Mouse (Mus musculus): Measurements from ENCODE around the gene Stpg3. TPM values are rescaled to one million over a fixed set of nuclear protein-coding genes. Genes with fewer than 3 reads are reported as not detected.
"Not testable (repeated sequence)": the region's sequence is repeated elsewhere in the genome, so short reads cannot be mapped to it uniquely, and the experiment has no call there.

Stpg3 gene
- not detected in 2 replicates for polyA plus RNA-seq (2014; fragmentation: Nextera tagmentation; extraction: Ambion mirVana)

DNA sequence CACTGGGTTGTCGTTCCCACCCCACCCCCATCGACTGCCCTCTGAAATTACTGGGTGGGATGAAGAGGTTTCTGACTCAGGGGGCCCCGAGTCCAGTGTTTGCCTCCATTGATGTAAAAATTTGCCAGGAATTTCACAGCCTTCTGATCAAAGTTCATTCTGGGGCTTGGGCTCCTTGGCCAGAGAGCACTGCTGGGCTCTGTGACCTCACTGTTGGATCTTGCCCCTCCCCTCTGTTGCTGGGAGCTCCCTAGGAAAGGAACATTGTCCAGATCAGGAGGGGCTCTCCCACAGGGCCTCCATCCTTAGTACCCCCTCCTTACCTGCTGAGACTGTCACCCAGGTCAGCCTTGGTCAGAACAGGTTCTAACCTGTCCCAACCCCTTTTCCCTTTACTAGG is at the start of gene Stpg3:
TSS of gene Stpg3 (minus strand) at position 194 of the 400 bp plus-strand sequence.
- no peak for ATAC-seq (ENCODE audit: insufficient number of reproducible peaks, insufficient read depth, low FRiP score, low read depth)
- WGBS: 54% methylated on average over 3 of the region's 3 CpGs
- H3K4me3 ChIP-seq (ENCODE audit: control insufficient read depth in 1 of 2, insufficient read depth in 1 of 2, low read depth in 1 of 2, low read length in 2 of 2): no peak within 1 kb of the TSS
- 0 out of 2 replicates have a peak, but pooled peaks cover 3% of the 10 kb centered on the region for H3K27me3 ChIP-seq (ENCODE audit: control insufficient read depth, insufficient read depth, low read length)
- H3K36me3 ChIP-seq (ENCODE audit: control insufficient read depth, insufficient read depth, low read length): peaks cover 5% of the 10 kb centered on the region
- H3K4me1 ChIP-seq (ENCODE audit: control insufficient read depth in 2 of 2, insufficient read depth in 2 of 2, low read length in 2 of 2): peaks cover 5 to 10% of the 10 kb centered on the region in 2 experiments
- H3K4me2 ChIP-seq (ENCODE audit: low read length): no peak within 1 kb of the TSS
- H3K27ac ChIP-seq (replicated peaks in 1 of 2; ENCODE audit: control insufficient read depth in 1 of 2, insufficient read depth in 1 of 2, low read depth in 2 of 2, low read length in 2 of 2): no peak within 1 kb of the TSS
- no peaks in the 10 kb centered on the region for H3K9me3 ChIP-seq (ENCODE audit: control insufficient read depth, low read length)
- no peak within 1 kb of the TSS for H3K9ac ChIP-seq (ENCODE audit: low read length)

DNA sequence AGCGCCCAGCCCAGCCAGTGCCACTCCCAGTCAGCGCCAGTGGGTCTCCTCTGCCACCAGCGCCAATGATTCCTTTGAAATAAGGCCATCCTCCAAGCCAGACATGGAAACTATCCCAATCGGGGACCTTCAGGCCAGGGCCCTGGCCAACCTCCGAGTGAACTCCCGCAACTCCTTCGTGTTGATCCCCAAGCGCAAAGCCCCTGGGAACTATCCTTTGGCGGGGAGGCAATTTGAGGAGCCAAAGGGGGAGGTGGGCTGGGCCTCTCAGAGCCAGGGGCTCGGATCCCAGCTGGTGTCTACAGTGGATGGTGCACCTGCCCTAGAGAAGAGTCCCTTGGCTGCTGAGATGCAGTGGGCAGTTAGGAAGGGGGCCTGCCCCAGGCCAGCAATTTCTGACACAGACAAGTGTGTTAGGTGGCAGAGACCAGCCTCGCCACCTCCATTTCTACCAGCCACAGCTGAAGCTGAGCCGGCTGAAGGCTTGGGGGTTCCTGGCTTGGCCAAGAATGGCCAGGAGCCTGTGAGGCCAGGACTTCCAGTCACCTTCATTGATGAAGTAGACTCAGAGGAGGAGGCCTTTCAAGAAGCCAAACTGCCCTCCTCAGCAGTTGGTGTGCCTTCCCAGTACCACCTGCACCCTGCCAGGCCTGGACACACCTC is 49.3 kb upstream of the Stpg3 start:
- Histone ChIP-seq H3K4me3 (ENCODE audit: control insufficient read depth in 1 of 2, insufficient read depth in 1 of 2, low read depth in 1 of 2, low read length in 2 of 2) (peak overlapping the region; percentile 62 to 70), H3K27ac (replicated peaks in 1 of 2; ENCODE audit: control insufficient read depth in 1 of 2, insufficient read depth in 1 of 2, low read depth in 2 of 2, low read length in 2 of 2) (no peak overlapping the region), H3K9me3 (ENCODE audit: control insufficient read depth, low read length) (no peaks in the 10 kb centered on the region), H3K9ac (ENCODE audit: low read length) (peak overlapping the region; percentile 72), H3K36me3 (ENCODE audit: control insufficient read depth, insufficient read depth, low read length) (peaks cover 8% of the 10 kb centered on the region; the same call in 1 of the 2 replicates), H3K4me2 (ENCODE audit: low read length) (peak overlapping the region; percentile 97), H3K27me3 (ENCODE audit: control insufficient read depth, insufficient read depth, low read length) (peaks cover 8% of the 10 kb centered on the region), H3K4me1 (ENCODE audit: control insufficient read depth in 2 of 2, insufficient read depth in 2 of 2, low read length in 2 of 2) (peaks cover 26 to 33% of the 10 kb centered on the region in 2 experiments)
- 24% methylated on average over 12 of the region's 12 CpGs for WGBS
- ATAC-seq (ENCODE audit: insufficient number of reproducible peaks, insufficient read depth, low FRiP score, low read depth): no peak

DNA sequence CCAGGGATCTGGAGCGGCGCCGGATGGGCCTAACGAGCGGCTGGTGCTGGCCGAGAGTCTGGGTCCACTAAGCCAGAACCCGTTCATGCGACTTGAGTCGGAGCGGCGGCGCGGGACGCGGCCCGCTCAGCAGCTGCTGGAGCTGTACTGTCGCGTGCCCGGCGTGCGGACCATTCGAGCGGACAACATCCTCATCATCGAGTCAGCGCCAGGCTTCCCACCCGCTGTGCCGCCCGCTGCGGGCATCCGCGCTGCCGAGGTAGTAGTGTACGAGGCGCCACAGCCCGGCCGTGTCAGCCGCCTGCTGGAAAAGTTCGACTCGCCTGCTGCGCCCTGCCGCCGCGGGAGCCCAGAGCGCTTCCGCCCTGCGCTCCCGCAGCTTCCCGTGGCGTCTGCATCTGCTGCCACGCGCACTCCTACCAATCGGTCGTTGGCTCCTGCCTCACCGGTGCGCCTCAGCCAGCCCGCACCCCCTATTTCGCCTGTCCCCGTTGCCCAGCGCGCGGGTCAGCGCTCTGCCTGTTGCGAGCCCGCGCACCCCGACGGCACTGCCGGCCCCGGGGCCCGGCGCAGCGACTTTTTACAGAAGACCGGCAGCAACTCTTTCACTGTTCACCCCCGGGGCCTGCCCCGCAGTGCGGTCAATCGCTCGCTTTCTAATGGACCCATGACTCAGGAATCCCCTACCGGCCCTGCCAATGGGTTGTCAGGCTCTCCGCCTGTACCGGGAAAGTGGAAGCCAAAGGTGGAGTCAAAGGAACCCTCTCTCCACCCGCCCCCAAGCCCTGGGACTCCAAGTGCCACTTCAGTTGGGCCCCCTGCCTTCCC is 48.6 kb upstream of the Stpg3 start:
- Histone ChIP-seq H3K4me1 (ENCODE audit: control insufficient read depth in 2 of 2, insufficient read depth in 2 of 2, low read length in 2 of 2) (peaks cover 26 to 33% of the 10 kb centered on the region in 2 experiments), H3K4me3 (ENCODE audit: control insufficient read depth in 1 of 2, insufficient read depth in 1 of 2, low read depth in 1 of 2, low read length in 2 of 2) (peak overlapping the region; percentile 62 to 70), H3K27me3 (ENCODE audit: control insufficient read depth, insufficient read depth, low read length) (peaks cover 8% of the 10 kb centered on the region), H3K36me3 (ENCODE audit: control insufficient read depth, insufficient read depth, low read length) (0 out of 2 replicates have a peak, but pooled peaks cover under 1% of the 10 kb centered on the region), H3K9me3 (ENCODE audit: control insufficient read depth, low read length) (no peaks in the 10 kb centered on the region), H3K27ac (replicated peaks in 1 of 2; ENCODE audit: control insufficient read depth in 1 of 2, insufficient read depth in 1 of 2, low read depth in 2 of 2, low read length in 2 of 2) (no peak overlapping the region), H3K9ac (ENCODE audit: low read length) (peak overlapping the region; percentile 72), H3K4me2 (ENCODE audit: low read length) (peak overlapping the region; percentile 97)
- 0 out of 2 replicates have a peak, but pooled peaks have one; percentile 10 for ATAC-seq (ENCODE audit: insufficient number of reproducible peaks, insufficient read depth, low FRiP score, low read depth)
- under 1% methylated on average over 82 of the region's 82 CpGs for WGBS

DNA sequence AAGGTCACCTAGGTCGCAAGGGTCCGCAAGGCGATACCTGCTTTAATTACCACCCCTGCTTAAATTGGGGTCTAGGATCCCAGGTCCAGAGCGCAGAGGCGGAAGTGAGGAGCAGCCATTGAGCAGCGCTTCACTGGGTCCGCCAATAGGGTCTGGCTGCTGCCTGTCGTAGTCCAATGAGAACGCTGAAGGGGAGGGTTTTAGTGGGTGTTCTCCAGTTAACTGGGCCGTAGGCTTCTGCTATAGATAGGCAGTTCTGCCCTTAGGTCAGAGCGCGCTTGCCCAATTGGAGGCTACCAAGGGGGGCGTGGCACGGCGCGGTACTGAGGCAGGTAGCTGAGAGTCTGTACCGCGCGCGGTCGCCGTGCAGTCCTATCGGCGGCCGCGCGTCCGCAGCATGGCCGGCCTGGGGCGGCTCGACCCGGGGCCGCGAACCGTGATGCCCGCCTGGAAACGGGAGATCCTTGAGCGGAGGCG is 47.9 kb upstream of the Stpg3 start, which contains the start of gene Tprn:
TSS of gene Tprn (plus strand) at position 328 of the 477 bp plus-strand sequence.
- Histone ChIP-seq H3K9me3 (ENCODE audit: control insufficient read depth, low read length) (no peaks in the 10 kb centered on the region), H3K27me3 (ENCODE audit: control insufficient read depth, insufficient read depth, low read length) (peaks cover 8% of the 10 kb centered on the region), H3K4me2 (ENCODE audit: low read length) (peak within 1 kb of the TSS; percentile 97), H3K9ac (ENCODE audit: low read length) (peak within 1 kb of the TSS; percentile 72), H3K27ac (replicated peaks in 1 of 2; ENCODE audit: control insufficient read depth in 1 of 2, insufficient read depth in 1 of 2, low read depth in 2 of 2, low read length in 2 of 2) (0 out of 4 replicates have a peak within 1 kb of the TSS, but pooled peaks of 1 of the 2 experiments have one; percentile 24), H3K4me3 (ENCODE audit: control insufficient read depth in 1 of 2, insufficient read depth in 1 of 2, low read depth in 1 of 2, low read length in 2 of 2) (peak within 1 kb of the TSS; percentile 62 to 70), H3K36me3 (ENCODE audit: control insufficient read depth, insufficient read depth, low read length) (no peaks in the 10 kb centered on the region), H3K4me1 (ENCODE audit: control insufficient read depth in 2 of 2, insufficient read depth in 2 of 2, low read length in 2 of 2) (peaks cover 25 to 32% of the 10 kb centered on the region in 2 experiments)
- WGBS: under 1% methylated on average over 38 of the region's 39 CpGs
- peak; percentile 96 for ATAC-seq (ENCODE audit: insufficient number of reproducible peaks, insufficient read depth, low FRiP score, low read depth)

DNA sequence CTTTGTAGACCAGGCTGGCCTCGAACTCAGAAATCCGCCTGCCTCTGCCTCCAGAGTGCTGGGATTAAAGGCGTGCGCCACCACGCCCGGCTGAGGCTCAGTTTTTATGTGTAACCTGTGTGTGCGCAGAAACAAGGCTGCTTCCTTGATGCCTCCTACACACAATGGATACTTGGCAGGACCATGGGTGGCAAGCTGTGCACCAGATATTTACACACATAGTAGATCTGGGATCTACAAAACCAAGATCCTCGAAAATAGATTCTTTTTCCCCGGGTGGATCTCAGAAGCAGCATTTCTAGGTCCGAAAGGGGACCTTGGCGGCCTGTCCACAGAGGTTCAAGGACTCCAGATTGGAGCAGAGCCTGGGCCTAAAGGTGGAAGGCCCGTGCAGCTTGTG is 47.4 kb upstream of the Stpg3 start:
- Histone ChIP-seq H3K27ac (replicated peaks in 1 of 2; ENCODE audit: control insufficient read depth in 1 of 2, insufficient read depth in 1 of 2, low read depth in 2 of 2, low read length in 2 of 2) (0 out of 4 replicates have a peak overlapping the region, but pooled peaks of 1 of the 2 experiments have one; percentile 24), H3K4me1 (ENCODE audit: control insufficient read depth in 2 of 2, insufficient read depth in 2 of 2, low read length in 2 of 2) (peaks cover 21 to 27% of the 10 kb centered on the region in 2 experiments), H3K9me3 (ENCODE audit: control insufficient read depth, low read length) (no peaks in the 10 kb centered on the region), H3K9ac (ENCODE audit: low read length) (peak overlapping the region; percentile 60), H3K27me3 (ENCODE audit: control insufficient read depth, insufficient read depth, low read length) (peaks cover 8% of the 10 kb centered on the region), H3K36me3 (ENCODE audit: control insufficient read depth, insufficient read depth, low read length) (no peaks in the 10 kb centered on the region), H3K4me3 (ENCODE audit: control insufficient read depth in 1 of 2, insufficient read depth in 1 of 2, low read depth in 1 of 2, low read length in 2 of 2) (peak overlapping the region; percentile 38 to 70), H3K4me2 (ENCODE audit: low read length) (peak overlapping the region; percentile 97)
- WGBS: 42% methylated on average over 12 of the region's 12 CpGs
- ATAC-seq (ENCODE audit: insufficient number of reproducible peaks, insufficient read depth, low FRiP score, low read depth): no peak; the same call in 1 of the 2 replicates

DNA sequence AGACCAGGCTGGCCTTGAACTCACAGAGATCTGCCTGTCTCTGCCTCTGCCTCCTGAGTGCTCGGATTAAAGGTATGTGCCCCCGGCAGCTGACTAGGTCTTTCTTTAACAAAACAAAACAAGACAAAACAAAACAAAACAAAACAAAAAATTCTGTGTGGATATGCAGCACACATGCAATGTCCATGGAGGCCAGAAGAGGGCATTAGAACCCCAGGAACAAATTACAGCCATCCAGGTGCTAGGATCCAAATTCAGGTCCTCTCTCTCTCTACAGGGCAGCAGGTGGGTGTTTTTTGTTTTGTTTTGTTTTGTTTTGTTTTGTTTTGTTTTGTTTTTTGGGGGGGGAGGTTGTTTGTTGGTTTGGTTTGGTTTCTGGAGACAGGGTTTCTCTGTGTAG is 44.5 kb upstream of the Stpg3 start:
- Histone ChIP-seq H3K27ac (replicated peaks in 1 of 2; ENCODE audit: control insufficient read depth in 1 of 2, insufficient read depth in 1 of 2, low read depth in 2 of 2, low read length in 2 of 2) (no peak overlapping the region), H3K4me1 (ENCODE audit: control insufficient read depth in 2 of 2, insufficient read depth in 2 of 2, low read length in 2 of 2) (peaks cover 14 to 25% of the 10 kb centered on the region in 2 experiments), H3K36me3 (ENCODE audit: control insufficient read depth, insufficient read depth, low read length) (no peaks in the 10 kb centered on the region), H3K4me2 (ENCODE audit: low read length) (no peak overlapping the region), H3K4me3 (ENCODE audit: control insufficient read depth in 1 of 2, insufficient read depth in 1 of 2, low read depth in 1 of 2, low read length in 2 of 2) (no peak overlapping the region), H3K27me3 (ENCODE audit: control insufficient read depth, insufficient read depth, low read length) (peaks cover 3% of the 10 kb centered on the region), H3K9ac (ENCODE audit: low read length) (no peak overlapping the region), H3K9me3 (ENCODE audit: control insufficient read depth, low read length) (no peaks in the 10 kb centered on the region)
- 58% methylated on average over 2 of the region's 2 CpGs for whole genome bisulfite sequencing
- ATAC-seq (ENCODE audit: insufficient number of reproducible peaks, insufficient read depth, low FRiP score, low read depth): no peak

DNA sequence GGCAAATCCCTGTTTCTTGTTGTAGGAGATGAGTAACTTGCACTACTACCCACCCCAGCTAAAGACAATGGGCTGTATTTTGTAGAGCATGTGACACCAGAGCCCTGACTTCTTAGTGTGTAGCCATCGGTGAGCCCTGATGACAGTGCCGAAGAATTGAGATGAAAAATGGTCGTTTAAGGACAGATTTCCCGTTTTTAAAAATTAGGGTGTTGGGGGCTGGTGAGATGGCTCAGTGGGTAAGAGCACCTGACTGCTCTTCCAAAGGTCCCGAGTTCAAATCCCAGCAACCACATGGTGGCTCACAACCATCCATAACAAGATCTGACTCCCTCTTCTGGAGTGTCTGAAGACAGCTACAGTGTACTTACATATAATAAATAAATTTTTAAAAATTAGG is 42.8 kb upstream of the Stpg3 start:
- not testable (repeated sequence) for H3K9ac ChIP-seq (ENCODE audit: low read length); H3K27me3 ChIP-seq (ENCODE audit: control insufficient read depth, insufficient read depth, low read length); H3K4me2 ChIP-seq (ENCODE audit: low read length); H3K9me3 ChIP-seq (ENCODE audit: control insufficient read depth, low read length); ATAC-seq (ENCODE audit: insufficient number of reproducible peaks, insufficient read depth, low FRiP score, low read depth); H3K4me3 ChIP-seq (ENCODE audit: control insufficient read depth in 1 of 2, insufficient read depth in 1 of 2, low read depth in 1 of 2, low read length in 2 of 2); H3K27ac ChIP-seq (replicated peaks in 1 of 2; ENCODE audit: control insufficient read depth in 1 of 2, insufficient read depth in 1 of 2, low read depth in 2 of 2, low read length in 2 of 2)
- H3K36me3 ChIP-seq (ENCODE audit: control insufficient read depth, insufficient read depth, low read length): peaks cover 14% of the 10 kb centered on the region
- peaks cover 7 to 16% of the 10 kb centered on the region in 2 experiments; a peak in 3 of 4 replicates for H3K4me1 ChIP-seq (ENCODE audit: control insufficient read depth in 2 of 2, insufficient read depth in 2 of 2, low read length in 2 of 2)
- WGBS: 81% methylated on average over 5 of the region's 5 CpGs
